Mouse (Mus musculus) intestine, embryonic 15.5 days (tissue): ENCODE measurements around the gene Sptan1. TPM values are rescaled to one million over a fixed set of nuclear protein-coding genes. Genes with fewer than 3 reads are reported as not detected.

Experiments used
- ATAC-seq: fragments of 200-750 bp; cut with Nextera tagmentation; 2 replicates; pipeline ENCODE4 v1.8.0; 2017; ENCODE audit warnings: moderate TSS enrichment, moderate library complexity
- H3K27ac ChIP-seq: fragments of 300-500 bp; sonication (generic); 2 replicates; pipeline ENCODE4 v1.5.1; 2015; ENCODE audit warnings: mild to moderate bottlenecking, inconsistent platforms
- H3K27me3 ChIP-seq: fragments of 300-500 bp; sonication (generic); replicated peaks from 2 replicates; pipeline ENCODE4 v1.6.1; 2015; ENCODE audit warnings: inconsistent platforms
- H3K36me3 ChIP-seq: fragments of 300-500 bp; sonication (generic); 2 replicates; pipeline ENCODE4 v1.6.1; 2015; ENCODE audit warnings: inconsistent platforms
- H3K4me1 ChIP-seq: fragments of 300-500 bp; sonication (generic); replicated peaks from 2 replicates; pipeline ENCODE4 v1.6.1; 2015; ENCODE audit warnings: inconsistent platforms
- H3K4me2 ChIP-seq: fragments of 300-500 bp; sonication (generic); replicated peaks from 2 replicates; pipeline ENCODE4 v1.6.1; 2015; ENCODE audit warnings: mild to moderate bottlenecking, inconsistent platforms
- H3K4me3 ChIP-seq: fragments of 300-500 bp; sonication (generic); replicated peaks from 2 replicates; pipeline ENCODE4 v1.5.1; 2015; ENCODE audit warnings: inconsistent platforms
- H3K9ac ChIP-seq: fragments of 300-500 bp; sonication (generic); 2 replicates; pipeline ENCODE4 v1.6.1; 2015; ENCODE audit warnings: inconsistent platforms
- H3K9me3 ChIP-seq: fragments of 300-500 bp; sonication (generic); 2 replicates; pipeline ENCODE4 v1.6.1; 2016; ENCODE audit warnings: inconsistent platforms
- WGBS: fragments of 180-500 bp; shearing (Covaris S2); methylation state at CpG from one replicate; pipeline ENCODE4 v1.1.7; 2015; 5-methylcytosine and 5-hydroxymethylcytosine counted together
- polyA plus RNA-seq: library from polyadenylated mRNA; unstranded; fragments of >200 nt; fragmentation: Nextera tagmentation; extraction: Ambion mirVana; gene quantifications from 2 replicates; pipeline ENCODE4 v1.2.1, GENCODE M21; 2015

The Sptan1 gene
- polyA plus RNA-seq, 1 experiment from 2014 or later: 73.3 TPM

GRCm38 (mm10) chr2:30078349-30078712 is 113.0 kb downstream of the Sptan1 start:
- Histone ChIP-seq H3K9ac (peak overlapping the region; percentile 61), H3K9me3 (no peaks in the 10 kb centered on the region), H3K4me2 (peak overlapping the region; percentile 90), H3K4me1 (peaks cover 16% of the 10 kb centered on the region), H3K27ac (peak overlapping the region; percentile 81), H3K4me3 (peak overlapping the region; percentile 56), H3K36me3 (peaks cover 3% of the 10 kb centered on the region; the same call in 1 of the 2 replicates), H3K27me3 (no peaks in the 10 kb centered on the region)
- no peak; the same call in 1 of the 2 replicates for ATAC-seq
- WGBS: 10% methylated on average over 10 of the region's 10 CpGs

GRCm38 (mm10) chr2:30078760-30079159 is 113.4 kb downstream of the Sptan1 start:
- Histone ChIP-seq H3K4me1 (peaks cover 16% of the 10 kb centered on the region), H3K9ac (peak overlapping the region; percentile 61; the same call in 1 of the 2 replicates), H3K4me2 (peak overlapping the region; percentile 90), H3K36me3 (peaks cover 3% of the 10 kb centered on the region; the same call in 1 of the 2 replicates), H3K27me3 (no peaks in the 10 kb centered on the region), H3K27ac (peak overlapping the region; percentile 81), H3K4me3 (peak overlapping the region; percentile 56), H3K9me3 (no peaks in the 10 kb centered on the region)
- 63% methylated on average over 4 of the region's 4 CpGs for WGBS
- no peak for ATAC-seq

GRCm38 (mm10) chr2:30080181-30080800 is 114.9 kb downstream of the Sptan1 start:
- Histone ChIP-seq H3K4me1 (peaks cover 21% of the 10 kb centered on the region), H3K36me3 (no peaks in the 10 kb centered on the region), H3K4me2 (no peak overlapping the region), H3K27me3 (no peaks in the 10 kb centered on the region), H3K9me3 (no peaks in the 10 kb centered on the region), H3K9ac (no peak overlapping the region), H3K27ac (no peak overlapping the region), H3K4me3 (no peak overlapping the region)
- WGBS: 86% methylated on average over 15 of the region's 15 CpGs
- ATAC-seq: no peak

Other genes starting within 250 kb of the Sptan1 start
- gene Gm13420, start 213.9 kb upstream of the Sptan1 start, polyA plus RNA-seq: 0.43 and 1.3 TPM in 2 replicates
- gene Gm13547, start 206.2 kb upstream of the Sptan1 start, polyA plus RNA-seq: 0.33 and 0.95 TPM in 2 replicates
- gene Coq4, start 178.1 kb upstream of the Sptan1 start, polyA plus RNA-seq: 45.7 and 56.6 TPM in 2 replicates
- 30.5 and 40.5 TPM in 2 replicates for gene Trub2, start 177.1 kb upstream of the Sptan1 start, polyA plus RNA-seq
- 31.8 and 35.2 TPM in 2 replicates for gene Slc27a4, start 162.9 kb upstream of the Sptan1 start, polyA plus RNA-seq
- gene Urm1, start 145.5 kb upstream of the Sptan1 start, polyA plus RNA-seq: 23.8 and 26.4 TPM in 2 replicates
- gene Cercam, start 96.4 kb upstream of the Sptan1 start, polyA plus RNA-seq: 23.7 and 24.2 TPM in 2 replicates
- gene Odf2, start 76.3 kb upstream of the Sptan1 start, polyA plus RNA-seq: 43.0 and 44.9 TPM in 2 replicates
- gene Gle1, start 30.1 kb upstream of the Sptan1 start, polyA plus RNA-seq: 44.5 and 45.5 TPM in 2 replicates
- 20.9 and 24.7 TPM in 2 replicates for gene Wdr34, start 83.3 kb downstream of the Sptan1 start, polyA plus RNA-seq
- gene Set, start 91.8 kb downstream of the Sptan1 start, polyA plus RNA-seq: 437 and 494 TPM in 2 replicates
- 10.6 and 11.1 TPM in 2 replicates for gene Pkn3, start 112.1 kb downstream of the Sptan1 start, polyA plus RNA-seq
- gene Zdhhc12, start 128.1 kb downstream of the Sptan1 start, polyA plus RNA-seq: 59.8 and 70.4 TPM in 2 replicates
- gene Zer1, start 159.0 kb downstream of the Sptan1 start, polyA plus RNA-seq: 5.0 and 5.6 TPM in 2 replicates
- gene Tbc1d13, start 168.2 kb downstream of the Sptan1 start, polyA plus RNA-seq: 7.8 and 8.2 TPM in 2 replicates
- gene Endog, start 205.9 kb downstream of the Sptan1 start, polyA plus RNA-seq: 40.9 and 41.9 TPM in 2 replicates
- 59.9 and 62.9 TPM in 2 replicates for gene Spout1, start 212.9 kb downstream of the Sptan1 start, polyA plus RNA-seq
- 18.4 and 19.6 TPM in 2 replicates for gene Kyat1, start 240.3 kb downstream of the Sptan1 start, polyA plus RNA-seq